Mouse (Mus musculus) layer of hippocampus, postnatal 10 days (tissue): ENCODE results near the gene Zfyve27. TPM values are rescaled to one million over a fixed set of nuclear protein-coding genes. Genes with fewer than 3 reads are reported as not detected.
A peak's percentile ranks its signal among the peaks of the same experiment; 100 is the strongest.

Source experiments
- DNase-seq, 2 experiments: peaks; one replicate each; pipeline ENCODE4 v3.0.0; 2021; ENCODE audit warnings: low spot score in 2 of 2
- long read RNA-seq: library from polyadenylated mRNA; stranded (forward); transcript quantifications from one replicate; pipeline ENCODE4 v2.0.0, GENCODE M21; 2023
- total RNA-seq, 2 experiments: library from RNA; stranded (reverse); gene quantifications; 2 replicates each; pipeline ENCODE4 v1.2.3; 2021

Gene Zfyve27
- total RNA-seq = 100 to 1,000 TPM in 1 of 2 experiments, 10 to 100 TPM in 1; 86.9 to 124 TPM
- long read RNA-seq, full-length matches to known transcripts = 14 of 40 reads
- long read RNA-seq, partial matches to known transcripts = 1 of 40 reads
- long read RNA-seq, other reads (novel, unspliced or antisense) = 25 of 40 reads

DNA sequence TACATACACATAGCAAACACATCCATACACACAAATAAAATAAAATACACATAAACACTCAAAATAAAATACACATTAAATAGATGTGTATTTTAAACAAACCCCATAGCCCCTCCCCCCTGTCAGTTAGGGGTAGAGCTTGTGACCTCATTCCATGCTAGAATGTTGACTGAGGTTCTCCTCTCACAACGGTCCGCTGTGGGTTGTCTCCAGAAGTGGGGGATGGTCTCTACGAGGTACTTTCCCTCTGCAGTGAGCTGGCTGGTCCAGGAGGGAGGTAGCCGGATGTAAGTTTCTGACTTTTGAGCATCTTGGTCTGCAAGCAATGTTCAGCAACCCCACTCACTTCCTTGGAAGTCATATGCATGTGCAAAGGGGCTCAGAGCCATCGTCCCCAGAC is at the start of gene Zfyve27:
Gene Zfyve27, plus strand, starts transcription at position 188 of the 400 bp plus-strand sequence.
- DNase-seq = no peak

DNA sequence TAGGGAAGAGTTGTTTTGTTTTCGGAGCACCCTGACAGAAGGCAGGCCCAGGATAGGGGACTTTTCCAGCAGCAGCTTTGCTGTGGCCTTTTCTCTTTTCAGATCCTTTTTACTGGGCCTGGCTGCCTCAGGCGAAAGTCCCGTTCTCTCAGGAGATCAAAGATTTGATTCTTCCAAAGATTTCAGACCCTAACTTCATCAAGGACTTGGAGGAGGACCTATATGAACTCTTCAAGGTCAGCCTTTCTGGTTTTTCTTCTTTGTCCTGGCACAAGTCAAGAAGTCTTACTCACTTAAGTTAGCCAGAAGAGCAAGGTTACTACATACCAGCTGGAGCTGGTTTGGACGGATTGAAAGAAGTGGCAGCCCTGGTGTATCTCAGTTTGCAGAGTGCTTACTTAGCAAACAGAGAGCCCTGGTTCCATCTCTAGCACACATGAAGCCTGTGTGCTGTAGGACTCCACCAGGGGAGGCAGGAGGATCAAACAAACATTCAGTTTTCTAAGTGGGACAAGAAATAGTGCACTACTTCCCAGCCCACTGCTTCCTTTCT is 47.9 kb upstream of the Zfyve27 start:
- DNase-seq = no peak

DNA sequence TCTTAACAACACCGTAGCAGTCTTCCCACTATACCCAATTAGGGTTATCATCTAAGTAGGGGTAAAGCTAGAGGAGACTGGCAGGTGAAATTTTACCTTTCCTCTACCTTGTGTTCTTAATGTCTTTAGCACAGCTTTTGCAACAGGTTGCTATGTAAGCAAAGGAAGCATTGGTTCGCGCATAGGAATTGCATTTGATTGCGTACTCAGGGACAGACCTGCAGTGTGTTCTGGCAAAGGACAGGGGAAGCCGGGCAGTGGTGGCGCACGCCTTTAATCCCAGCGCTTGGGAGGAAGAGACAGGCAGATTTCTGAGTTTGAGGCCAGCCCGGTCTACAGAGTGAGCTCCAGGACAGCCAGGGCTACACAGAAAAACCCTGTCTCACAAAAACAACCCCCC is 45.6 kb upstream of the Zfyve27 start:
- no peak for DNase-seq

DNA sequence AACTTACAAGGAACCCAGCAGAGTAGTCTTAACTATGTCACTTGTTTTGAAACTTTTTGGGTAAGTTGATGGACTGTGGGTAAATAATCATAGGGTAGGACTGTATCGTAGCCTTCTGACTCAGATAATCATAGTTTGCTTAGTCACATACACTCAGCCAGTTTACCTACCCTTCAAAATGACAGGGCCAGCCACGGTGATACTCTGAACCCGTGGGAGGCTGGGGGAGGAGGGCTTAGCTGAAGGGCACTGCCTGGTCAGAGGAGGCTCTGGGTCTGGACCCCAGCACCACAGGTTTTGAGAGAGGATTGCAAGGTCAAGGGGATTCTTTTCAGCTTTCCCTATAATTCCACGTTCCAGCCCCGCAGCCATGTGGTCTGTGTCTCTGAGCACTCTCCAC is 45.2 kb upstream of the Zfyve27 start:
- no peak for DNase-seq

DNA sequence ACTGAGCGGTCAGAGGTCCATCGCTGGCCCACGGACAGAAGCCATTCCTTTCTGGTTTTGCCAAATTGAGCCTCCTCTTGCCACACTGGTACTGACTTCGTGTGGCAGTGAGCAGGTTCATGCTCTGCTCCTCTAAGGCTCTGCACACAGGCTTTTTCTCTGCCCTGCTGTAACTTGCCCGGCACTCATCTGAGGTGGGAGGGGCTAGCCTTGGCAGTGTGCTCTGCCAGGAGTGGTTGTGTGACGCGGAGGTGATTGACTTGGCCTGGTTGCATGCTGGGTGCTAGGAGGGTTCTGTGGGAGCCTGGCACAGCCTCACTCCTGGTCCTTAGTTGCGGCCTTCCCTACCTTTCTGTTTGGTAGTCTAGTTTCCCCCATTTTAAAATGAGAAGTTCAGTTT is 43.3 kb upstream of the Zfyve27 start:
- DNase-seq = no peak

DNA sequence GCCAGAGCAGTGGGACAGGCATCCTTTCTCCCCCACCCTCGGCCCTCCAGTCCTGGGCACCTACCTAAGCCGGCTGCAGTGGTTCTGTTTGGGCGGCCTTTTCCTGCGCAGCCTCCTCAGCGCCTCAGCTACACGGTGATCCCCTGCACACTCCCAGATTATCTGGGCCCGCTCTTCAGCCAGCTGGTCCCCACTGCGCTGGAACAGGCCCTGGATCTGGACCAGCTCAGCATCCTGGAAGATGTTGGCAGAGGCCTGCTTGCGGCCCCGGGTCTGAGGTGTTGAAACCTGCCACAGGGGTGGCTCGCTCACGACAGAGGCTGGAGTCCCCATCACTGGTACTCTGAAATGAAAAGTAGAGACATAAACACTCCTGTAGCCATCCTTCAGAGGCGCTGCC is 39.1 kb upstream of the Zfyve27 start:
- no peak for DNase-seq

DNA sequence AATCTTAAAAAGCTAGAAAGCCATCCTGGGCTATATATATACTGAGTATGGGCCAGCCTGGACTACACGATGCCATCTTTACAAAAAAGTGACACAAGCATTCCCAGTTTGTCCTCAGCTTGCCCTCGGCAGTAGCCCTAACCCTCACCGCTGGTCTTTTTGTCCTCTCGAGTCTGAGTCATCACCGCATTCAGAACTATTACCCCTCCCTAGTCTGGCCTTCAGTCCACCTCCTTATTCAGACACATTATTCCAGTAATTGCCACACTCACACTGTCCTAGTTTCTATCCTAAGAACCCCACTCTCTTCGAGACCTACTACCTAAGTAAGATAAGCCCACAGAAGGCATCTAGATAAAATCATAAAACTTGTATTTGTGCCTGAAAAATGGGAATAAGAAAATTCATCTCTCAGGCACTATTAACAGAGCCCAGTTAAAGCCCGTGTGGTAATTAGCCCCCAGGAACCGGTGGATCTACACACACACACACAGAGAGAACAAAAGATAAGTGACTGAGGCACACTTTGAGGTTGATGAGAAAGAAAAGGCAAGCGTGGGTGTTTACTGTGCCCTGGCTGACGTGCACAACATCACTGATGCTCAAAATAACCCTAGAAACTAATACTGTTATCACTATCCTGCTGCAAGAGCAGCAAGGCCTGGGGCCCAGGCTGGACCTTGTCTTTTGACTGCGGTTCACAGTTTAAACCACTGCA is 38.1 kb upstream of the Zfyve27 start:
- no peak for DNase-seq

DNA sequence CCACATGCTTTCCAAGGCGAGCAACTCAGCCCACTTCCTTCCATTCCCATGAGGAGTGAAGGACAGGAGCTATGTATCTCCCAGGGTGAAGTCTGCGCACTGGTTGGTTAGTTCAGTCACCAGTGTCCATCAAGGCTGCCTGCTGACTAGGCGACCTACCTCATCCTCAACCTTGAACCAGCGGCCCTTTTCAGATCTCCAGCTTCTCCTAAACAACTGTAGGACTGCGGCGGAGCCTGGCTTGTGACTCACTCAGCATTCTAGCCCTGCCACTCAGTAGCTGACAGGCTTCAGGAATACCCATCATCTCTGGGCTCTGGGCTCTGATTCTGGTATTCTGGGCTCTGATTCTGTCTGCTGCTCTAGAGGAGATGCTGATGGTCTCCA is 37.5 kb upstream of the Zfyve27 start:
- DNase-seq = no peak

DNA sequence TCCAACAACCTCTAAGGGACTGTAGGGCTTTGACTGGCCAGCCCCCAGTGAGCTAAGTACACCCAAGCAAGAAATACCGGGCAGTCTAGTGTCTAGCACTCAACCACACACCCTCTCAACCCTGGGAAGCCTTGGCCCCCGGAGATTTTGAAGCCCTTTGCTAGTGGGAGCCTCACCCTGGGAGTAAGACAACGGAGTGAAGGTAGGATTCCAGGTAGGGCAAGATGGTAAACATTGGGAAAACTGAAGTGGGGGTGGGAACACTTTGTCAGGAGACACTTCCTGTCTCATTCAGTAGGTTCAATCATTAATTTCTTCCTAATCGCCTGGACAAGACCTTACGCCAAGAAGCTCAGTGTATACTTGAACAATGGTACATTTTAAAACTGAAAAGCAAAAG is 36.7 kb upstream of the Zfyve27 start:
- no peak for DNase-seq

DNA sequence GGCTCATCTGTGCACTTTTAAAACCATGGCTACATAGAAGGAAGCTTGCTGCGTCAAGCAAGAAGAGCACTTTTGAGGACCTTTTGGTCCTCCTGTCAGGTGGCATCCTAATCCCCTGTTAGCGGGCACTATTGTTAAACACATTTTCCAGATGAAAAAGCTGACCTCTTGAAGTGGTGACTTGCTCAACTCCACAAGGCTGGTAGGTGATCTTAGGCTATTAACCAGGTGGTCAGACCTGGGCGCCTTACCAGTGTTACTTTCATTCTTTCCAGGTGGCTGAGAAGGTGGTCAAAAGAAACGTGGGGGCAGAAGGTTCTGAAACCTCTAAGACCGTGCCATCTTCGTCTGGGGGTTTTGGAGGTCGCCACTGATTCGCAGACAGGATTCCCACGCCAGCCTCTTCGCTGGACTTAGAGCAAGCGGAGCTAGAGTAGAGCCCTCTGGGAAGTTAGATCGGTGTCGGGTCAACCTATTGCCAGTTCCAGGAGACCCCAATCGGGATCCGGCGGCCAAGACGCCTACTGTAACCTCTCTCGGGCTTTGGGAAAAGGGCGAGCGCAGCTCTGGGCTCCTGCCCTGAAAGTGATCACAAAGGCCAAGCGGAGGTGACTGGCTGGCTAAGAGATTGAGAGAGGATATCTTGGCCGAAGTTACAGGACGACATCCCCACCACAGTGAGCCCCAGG is 35.6 kb upstream of the Zfyve27 start:
- DNase-seq = peak in 1 of 2 experiments; percentile 34

DNA sequence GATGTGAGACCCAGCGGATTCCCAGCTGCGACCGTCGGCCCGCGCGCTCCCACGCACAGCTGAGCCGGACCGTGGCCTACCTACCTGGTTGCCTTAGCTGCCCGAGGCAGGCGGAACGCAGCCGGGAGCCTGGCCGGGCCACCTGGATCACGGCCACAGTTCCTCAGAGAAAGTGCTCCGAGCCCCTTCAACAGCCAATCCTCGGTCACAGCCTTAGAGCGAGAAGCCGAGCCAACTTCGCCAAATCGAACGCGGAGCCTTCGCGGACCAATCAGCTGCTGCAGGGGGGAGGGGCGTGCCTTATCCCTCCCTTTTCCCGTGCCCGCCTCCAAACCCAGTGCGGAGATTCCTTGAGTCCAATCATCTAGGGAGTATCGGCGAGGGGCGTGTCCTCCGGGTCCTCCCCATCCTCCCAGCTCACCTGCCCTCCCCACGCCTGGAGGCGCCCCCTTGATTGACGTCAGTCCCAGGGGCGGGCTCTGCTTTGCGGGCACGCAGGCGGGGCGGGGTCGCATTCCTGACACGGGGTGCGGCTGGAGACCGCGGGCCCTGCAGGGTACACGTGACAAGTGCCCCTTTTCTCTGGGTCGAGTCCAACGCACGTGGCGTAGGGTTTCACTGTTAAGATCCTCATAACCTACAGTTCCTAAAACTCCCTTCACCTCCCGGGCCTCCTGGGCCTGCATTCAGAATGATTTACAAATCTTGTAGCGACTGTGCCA is 34.8 kb upstream of the Zfyve27 start, which contains the start of gene Avpi1:
Gene Avpi1, minus strand, starts transcription at position 273 of the 722 bp plus-strand sequence.
- peak; percentile 97 for DNase-seq

DNA sequence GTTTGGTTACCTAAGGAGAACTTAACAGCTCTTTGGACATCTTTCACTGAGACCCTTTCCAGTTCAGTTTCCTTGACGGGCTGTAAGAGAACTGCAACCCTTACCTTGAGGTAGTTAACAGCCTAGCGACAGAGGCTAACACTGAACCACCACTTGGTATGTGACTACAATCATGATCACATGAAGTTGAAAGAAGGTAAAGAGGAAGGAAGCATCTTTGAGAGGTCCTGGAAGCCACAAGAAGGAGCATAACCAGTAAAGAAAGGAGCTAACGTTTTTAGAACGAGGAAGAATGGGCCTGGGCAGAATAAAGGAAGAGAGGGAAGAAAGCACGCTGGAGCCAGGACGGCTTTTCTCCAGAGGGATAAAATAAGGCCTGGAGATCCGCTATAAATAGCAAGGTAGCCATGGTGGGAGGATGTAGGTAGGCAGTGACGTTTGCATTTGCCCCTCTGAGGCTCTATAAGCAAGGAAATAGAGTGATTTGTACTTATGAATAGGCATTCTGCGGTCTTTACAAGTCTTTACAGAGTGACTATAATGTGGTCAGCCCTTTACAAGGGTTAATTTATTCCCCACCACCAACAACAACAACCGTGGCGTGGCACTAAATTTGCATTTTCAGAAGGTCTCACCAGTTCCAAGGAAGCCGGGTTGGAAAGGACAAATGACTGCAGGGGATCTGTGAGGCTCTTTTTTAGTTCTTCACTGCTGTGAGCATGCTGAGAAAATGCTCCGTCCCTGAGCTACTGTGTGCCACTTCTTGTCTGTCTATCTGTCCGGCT is 34.0 kb upstream of the Zfyve27 start:
- no peak for DNase-seq

DNA sequence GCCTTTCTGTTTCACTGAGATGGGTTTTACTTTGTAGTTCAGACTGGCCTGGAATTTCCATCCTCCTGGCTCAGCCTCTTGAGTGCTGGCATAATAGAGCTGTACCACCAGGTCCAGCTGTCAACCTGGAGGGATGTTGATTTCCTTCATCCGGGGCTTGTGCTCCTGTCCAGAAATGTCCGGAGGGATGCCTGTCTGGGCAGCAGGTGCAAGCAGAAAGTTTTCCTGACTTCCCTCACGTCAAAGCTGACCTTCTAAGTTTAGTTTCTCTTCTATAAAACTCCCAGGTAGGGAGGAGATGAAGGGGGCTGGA is 33.5 kb upstream of the Zfyve27 start:
- DNase-seq = no peak

DNA sequence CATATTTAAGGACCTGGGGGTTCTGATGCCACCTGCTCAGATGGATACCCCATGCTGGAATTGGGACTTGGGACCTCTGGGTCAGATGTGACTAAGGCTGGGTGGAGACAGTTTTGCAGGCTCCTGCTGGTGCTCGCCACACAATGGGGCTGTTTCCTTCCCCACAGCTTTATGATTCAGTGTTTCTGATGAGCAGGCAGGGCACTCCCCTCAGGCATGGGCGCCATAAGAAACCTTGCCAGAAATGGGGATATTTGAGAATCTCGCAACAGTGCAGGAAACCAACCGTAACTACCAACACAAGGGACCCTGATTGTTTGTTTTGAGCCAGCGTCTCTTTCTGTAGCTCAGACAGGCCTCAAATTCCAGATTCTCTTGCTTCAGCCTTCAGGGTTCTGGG is 32.6 kb upstream of the Zfyve27 start:
- no peak for DNase-seq

DNA sequence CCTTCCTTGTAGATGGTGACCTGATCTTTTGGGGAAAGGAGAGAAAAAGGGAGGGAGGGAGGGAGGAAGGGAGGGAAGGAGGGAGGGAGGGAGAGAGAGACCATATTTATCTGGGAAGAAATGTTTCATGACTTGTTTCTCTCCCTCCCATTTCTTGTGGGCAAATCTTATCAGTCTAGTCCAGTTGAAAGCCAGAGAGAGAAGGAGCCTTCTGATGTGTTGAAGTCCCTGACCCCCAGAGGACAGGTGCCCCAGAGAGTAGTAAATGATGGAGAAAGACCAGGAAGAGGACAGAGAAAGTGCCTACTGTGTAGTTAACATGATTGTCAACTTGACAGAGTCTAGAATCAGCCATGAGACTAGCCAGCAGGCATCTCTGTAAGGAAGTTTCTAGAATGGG is 28.7 kb upstream of the Zfyve27 start:
- no peak for DNase-seq

DNA sequence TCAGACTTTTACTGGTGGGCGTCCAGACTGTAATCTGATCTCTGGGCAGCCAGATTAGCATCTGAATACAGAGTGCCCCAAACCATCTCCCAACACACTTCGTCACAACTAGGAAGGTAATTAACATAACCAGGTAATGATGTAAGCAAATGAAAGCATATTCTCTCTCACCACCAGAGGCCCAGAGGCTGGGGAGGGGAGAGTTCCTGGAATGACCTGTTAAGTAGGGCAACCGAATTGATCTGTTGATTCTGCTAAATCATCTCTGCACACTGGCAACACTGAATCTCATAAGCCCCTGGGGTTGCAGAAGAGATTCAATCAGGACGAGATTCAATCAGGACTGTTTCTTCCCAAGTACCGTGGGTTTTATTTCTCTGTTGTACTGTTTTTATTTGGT is 27.6 kb upstream of the Zfyve27 start:
- no peak for DNase-seq

DNA sequence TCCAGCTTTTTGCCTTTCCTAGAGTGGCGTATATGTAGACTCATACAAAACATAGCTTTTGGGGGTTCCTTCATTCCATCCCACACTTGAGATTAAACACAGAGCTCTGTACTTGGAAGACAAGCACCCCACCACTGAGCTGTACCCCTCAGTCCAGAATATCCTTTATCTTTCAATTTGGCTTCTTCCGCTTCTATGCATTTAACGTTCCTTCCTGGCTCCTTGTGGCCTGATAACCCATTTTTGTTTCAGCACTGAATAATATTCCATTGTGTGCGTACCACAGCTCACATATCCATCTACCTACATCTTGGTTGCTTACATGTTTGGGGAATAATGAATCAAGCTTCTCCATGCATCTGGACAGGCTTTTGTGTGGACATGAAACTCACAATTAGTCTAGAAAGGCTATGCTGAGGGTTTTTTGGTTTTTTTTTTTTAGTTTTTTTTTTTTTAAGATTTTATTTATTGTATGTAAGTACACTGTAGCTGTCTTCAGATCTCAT is 26.5 kb upstream of the Zfyve27 start:
- DNase-seq = no peak

DNA sequence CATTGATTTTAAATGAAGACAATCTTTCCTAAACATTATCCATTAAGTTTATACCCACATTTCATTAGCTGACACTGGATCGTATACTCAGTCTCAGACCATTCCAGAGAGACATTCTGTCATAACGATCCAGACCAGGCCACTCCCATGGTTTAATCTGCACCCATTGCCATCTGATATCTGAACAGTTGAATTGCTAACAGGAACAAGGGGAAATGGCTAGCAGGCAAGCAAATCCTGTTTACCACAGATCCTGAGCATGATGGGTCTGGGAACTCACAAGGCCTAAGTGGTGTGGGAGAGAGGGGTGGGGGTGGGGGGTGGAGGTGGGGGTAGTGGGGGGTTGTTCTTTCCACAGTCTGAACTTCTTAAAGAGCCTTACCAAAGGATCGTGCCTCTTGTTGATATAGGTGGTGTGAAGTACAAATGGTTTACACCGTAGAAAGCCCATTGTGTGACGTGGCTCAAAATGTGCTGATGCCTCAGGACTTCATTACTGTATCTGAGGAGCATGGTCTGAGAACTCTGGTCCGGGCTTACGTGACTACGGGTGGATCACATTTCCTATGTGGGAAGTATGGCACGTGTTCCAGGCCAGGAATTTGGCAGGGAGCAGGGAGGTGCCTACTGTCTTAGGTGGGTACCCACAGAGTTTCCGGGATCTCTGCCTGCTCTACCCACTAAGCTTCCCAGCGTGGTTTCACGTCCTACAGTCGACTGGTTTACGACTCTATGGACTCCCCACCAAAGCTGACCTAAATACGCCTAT is 25.1 kb upstream of the Zfyve27 start:
- DNase-seq = no peak

DNA sequence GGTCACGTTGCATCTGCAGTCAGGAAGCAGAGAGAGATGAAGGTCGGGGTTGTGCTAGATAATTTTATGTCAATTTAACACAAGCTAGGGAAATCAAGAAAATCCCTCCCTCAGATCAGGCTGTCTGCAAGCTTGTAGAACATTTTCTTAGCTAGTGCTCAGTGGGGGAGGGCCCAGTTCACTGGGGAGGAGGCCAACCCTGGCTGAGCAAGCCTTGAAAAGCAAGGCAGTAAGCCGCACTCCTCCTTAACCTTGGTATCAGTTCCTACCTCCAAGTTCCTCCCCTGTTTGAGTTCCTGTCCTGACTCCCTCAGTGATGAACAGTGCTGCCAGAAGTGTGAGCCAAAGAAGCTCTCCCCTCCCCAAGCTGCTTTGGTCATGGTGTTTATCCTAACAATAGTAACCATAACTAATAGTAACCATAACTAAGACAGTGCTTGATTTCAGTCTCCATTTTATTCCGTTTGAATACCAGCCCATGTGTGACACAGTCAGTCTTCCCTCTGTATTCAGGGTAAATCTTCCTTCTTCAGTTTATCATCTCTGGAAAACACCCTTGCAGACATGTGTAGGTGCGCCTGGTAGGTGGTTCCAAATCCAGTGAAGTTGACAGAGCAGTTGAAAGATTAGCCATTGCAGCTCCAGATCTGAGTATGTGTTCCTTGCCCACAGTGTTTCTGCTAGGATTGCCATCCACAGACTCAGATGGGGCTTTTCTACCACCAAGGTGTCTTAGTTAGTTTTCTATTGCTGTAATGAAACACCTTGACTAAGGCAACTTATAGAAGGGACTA is 23.8 kb upstream of the Zfyve27 start:
- DNase-seq = no peak
